Mouse (Mus musculus): ENCODE data around the gene Gpx8.
"Not testable (repeated sequence)": the region's sequence is repeated elsewhere in the genome, so short reads cannot be mapped to it uniquely, and the experiment has no call there.

Gene Gpx8

GRCm38 (mm10) chr13:113022467-113022866 is 23.7 kb downstream of the Gpx8 start:
- DNase-seq, result no peak

DNA sequence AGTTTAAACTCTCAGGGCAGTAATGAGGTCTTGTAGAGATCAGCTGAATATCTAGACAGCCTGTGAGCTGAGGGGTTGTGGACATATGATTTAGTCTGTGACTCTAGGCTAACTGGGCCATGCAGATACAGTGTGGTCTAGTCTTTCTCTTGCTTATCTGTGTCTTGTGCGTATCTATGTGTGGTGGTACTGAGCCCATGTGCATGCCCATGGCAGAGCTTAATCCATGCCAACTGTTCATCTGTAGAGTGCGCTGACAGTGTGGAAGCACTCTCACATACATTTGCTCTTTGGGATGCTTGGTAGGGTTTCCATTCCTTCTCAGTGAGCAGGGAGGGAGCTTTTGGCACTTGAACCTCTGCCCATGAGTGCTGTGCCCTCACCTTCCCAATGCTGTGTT is 24.7 kb downstream of the Gpx8 start:
- DNase-seq, result no peak

DNA sequence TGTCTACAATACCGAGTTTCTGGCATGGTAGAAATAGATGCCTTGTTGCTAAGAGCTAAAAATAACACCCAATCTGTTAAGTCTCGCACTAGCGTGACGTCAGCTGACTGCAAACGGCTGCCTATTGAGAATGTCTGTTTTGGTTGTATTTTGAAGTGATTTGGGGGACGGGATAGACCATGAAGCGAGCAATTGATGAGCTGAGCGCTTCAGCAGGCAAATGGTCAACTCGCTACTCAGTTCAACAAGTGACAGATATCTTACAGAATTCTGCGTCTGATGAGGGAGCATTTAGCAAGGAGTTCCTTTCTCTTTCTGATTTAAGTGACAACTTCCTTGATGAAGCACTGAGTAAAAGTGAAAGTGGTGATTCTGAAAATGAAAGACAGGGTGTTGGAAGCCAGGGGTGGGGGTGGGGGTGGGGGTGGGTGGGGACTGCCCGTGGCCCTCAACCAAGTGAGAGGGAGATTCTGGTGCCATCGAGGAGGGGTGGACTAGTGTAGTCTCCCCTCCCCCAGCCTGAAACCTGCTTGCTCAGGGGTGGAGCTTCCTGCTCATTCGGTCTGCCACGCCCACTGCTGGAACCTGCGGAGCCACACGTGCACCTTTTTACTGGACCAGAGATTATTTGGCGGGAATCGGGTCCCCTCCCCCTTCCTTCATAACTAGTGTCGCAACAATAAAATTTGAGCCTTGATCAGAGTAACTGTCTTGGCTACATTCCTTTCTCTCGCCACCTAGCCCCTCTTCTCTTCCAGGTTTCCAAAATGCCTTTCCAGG is 32.8 kb downstream of the Gpx8 start:
- DNase-seq, result not testable (repeated sequence)

- no peak for DNase-seq
Measured at GRCm38 (mm10) chr13:113012683-113013082, 33.5 kb downstream of the Gpx8 start.

- DNase-seq, result no peak
Measured at GRCm38 (mm10) chr13:113000576-113001318, 45.5 kb downstream of the Gpx8 start.

- no peak for DNase-seq
Measured at GRCm38 (mm10) chr13:113000090-113000489, 46.1 kb downstream of the Gpx8 start.

- no peak for DNase-seq
Measured at GRCm38 (mm10) chr13:112998427-112999201, 47.6 kb downstream of the Gpx8 start.

GRCm38 (mm10) chr13:112997369-112997768 is 48.8 kb downstream of the Gpx8 start:
- no peak for DNase-seq

DNA sequence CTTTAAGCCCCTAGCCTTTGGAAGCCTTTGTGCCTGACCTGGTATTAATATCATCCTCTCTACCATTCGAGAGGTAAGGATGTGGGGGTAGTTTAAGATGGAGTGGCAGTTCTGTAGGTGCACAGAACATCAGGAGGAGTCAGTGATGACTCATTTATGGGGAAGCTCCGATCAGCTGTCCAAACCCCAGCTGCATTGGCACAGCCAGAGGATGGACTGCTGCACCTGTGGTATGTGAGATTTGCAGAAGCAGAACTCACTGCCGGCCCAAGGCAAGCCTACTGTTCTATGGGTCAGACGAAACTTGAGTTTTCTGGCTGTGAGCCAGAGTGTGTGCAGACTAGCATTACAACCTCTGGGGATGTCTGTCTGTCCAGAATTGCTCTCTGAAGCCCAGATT is 49.8 kb downstream of the Gpx8 start:
- no peak for DNase-seq

- DNase-seq, result peak; percentile 46
Measured at GRCm38 (mm10) chr13:112994191-112994590, 52.0 kb downstream of the Gpx8 start.

DNA sequence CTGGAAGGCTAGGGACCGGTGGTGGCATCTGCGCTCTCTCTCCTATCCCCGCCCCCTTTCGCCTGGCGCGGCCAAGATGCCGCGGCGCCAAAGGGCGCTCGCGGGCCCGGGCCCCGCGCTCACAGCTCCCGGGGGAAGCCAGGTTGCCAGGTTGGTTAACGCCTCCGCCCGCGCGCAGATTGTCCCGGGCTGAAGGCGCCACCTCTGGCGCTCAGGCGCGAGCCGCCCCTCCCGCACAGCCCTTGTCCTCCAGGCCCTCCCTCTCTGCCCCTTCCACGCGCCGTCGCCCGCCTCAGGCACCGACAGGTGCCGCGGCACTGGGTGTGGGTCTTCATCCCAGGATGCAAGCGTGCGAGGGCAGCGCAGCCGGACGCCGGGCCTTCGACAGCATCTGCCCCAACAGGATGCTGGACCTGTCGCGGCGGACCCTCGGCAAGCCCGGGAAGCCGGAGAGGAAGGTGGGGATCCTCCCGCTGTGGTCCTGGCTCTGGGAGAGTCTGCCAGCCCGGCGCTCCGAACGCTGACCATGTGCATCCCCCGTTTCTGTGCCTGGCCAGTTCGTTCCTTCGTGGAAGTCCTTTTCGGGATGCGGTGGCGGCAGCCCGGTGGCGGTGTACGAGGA is 52.6 kb downstream of the Gpx8 start, which contains the start of gene Mcidas:
TSS of gene Mcidas (plus strand) at position 315 of the 622 bp plus-strand sequence.
- DNase-seq, result no peak
